Mouse (Mus musculus) kidney, postnatal 0 days (tissue): ENCODE data around the gene Dars. TPM values are rescaled to one million over a fixed set of nuclear protein-coding genes. Genes with fewer than 3 reads are reported as not detected.
A peak's percentile ranks its signal among the peaks of the same experiment; 100 is the strongest.

Experiments
- ATAC-seq: fragments of 200-750 bp; cut with Nextera tagmentation; replicated peaks from 2 replicates; pipeline ENCODE4 v1.8.0; 2017; ENCODE audit warnings: low read depth, moderate number of reproducible peaks, moderate TSS enrichment, moderate library complexity; ENCODE audit not compliant: low FRiP score
- DNase-seq: peaks from one replicate; pipeline ENCODE4 v3.0.0-alpha.2; 2016; ENCODE audit warnings: low spot score
- H3K27ac ChIP-seq: fragments of 300-500 bp; sonication (generic); 2 replicates; pipeline ENCODE4 v1.5.1; 2014; ENCODE audit warnings: mild to moderate bottlenecking
- H3K27me3 ChIP-seq: fragments of 300-500 bp; sonication (generic); 2 replicates; pipeline ENCODE4 v1.6.1; 2014; ENCODE audit warnings: low read length, mixed read lengths; ENCODE audit not compliant: insufficient read depth
- H3K36me3 ChIP-seq: fragments of 300-500 bp; sonication (generic); 2 replicates; pipeline ENCODE4 v1.6.1; 2014; ENCODE audit warnings: low read length, mixed read lengths; ENCODE audit not compliant: insufficient read depth
- H3K4me1 ChIP-seq: fragments of 300-500 bp; sonication (generic); replicated peaks from 2 replicates; pipeline ENCODE4 v1.6.1; 2014; ENCODE audit warnings: antibody characterized with exemption, low read length, mixed read lengths; ENCODE audit not compliant: insufficient read depth
- H3K4me2 ChIP-seq: fragments of 300-500 bp; sonication (generic); 2 replicates; pipeline ENCODE4 v1.6.1; 2014; ENCODE audit warnings: mild to moderate bottlenecking, low read length, moderate library complexity, mixed read lengths
- H3K4me3 ChIP-seq: fragments of 300-500 bp; sonication (generic); replicated peaks from 2 replicates; pipeline ENCODE4 v1.5.1; 2014; ENCODE audit warnings: low read depth, low read length
- H3K9ac ChIP-seq: fragments of 300-500 bp; sonication (generic); 2 replicates; pipeline ENCODE4 v1.6.1; 2014; ENCODE audit warnings: low read depth, low read length
- H3K9me3 ChIP-seq: fragments of 300-500 bp; sonication (generic); replicated peaks from 2 replicates; pipeline ENCODE4 v1.6.1; 2016; ENCODE audit warnings: low read length, inconsistent platforms, mixed read lengths
- CTCF ChIP-seq: IDR thresholded peaks from 2 replicates; pipeline ENCODE4 v1.5.1; 2016; ENCODE audit warnings: antibody characterized with exemption, low read depth, mild to moderate bottlenecking, moderate library complexity
- WGBS: fragments of 180-500 bp; shearing (Covaris S2); extraction: QIAGEN DNeasy Blood & Tissue Kit; methylation state at CpG from one replicate; pipeline ENCODE4 v1.1.7; 2014; 5-methylcytosine and 5-hydroxymethylcytosine counted together
- polyA plus RNA-seq: library from polyadenylated mRNA; unstranded; fragments of >200 nt; fragmentation: Nextera tagmentation; extraction: Ambion mirVana; gene quantifications from 2 replicates; pipeline ENCODE4 v1.2.1, GENCODE M21; 2015

Dars gene
- polyA plus RNA-seq, 1 experiment from 2014 or later: 142 TPM

DNA sequence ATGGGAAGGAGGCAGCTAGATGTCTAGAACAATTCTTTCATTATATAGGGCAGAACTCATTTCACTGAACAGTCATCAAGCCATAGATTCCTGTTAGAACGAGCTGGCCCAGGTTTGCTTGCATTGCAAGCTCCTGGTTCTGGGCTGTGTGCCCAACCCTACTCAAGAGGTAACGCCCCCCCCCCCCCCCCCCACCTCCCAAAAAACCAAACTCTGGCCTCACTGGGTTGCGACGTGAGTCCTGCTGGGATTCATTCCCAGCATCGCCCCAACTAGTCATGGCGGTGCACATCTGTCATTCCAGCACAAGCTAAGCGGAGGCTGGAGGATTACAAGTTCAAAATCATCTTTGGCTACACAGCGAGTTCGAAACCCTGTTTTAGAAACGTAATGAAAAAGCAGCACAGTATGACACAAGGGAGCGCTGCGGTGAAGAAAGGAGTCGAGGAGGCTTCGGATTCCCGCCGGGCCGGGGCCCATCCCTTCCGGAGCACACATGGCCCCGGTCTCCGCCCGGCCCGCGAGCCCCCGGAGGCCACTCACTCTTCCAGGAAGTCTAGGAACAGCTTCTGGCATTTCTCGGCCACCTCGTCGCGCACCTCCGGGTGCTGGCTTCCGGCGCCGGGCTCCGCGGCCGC lies 58.1 kb downstream of the Dars start:
- Histone ChIP-seq H3K36me3 (peaks cover 11% of the 10 kb centered on the region), H3K27ac (peak overlapping the region; percentile 61)
- peak; percentile 77 for ATAC-seq

DNA sequence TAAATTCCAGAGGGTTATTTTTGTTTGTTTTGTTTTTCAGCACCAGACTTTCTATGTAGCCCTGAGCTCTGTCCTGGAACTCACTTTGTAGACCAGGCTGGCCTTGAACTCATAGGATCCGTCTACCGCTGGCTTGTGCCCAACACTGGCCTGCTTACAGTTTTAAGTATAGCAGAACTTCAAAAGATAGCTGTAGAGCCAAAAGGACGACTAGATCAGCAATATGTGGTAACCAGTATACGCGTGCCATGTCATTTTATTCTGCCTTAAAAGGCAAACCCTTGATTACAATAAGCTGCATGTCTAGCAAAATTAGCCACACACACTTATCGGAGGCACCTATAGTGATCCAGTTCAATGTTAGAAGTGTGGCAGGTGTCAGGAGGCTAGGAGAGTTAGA lies 58.9 kb downstream of the Dars start:
- DNase-seq (no peak), ATAC-seq (no peak)
- Histone ChIP-seq H3K36me3 (peaks cover 16% of the 10 kb centered on the region), H3K9me3 (no peaks in the 10 kb centered on the region), H3K27ac (0 out of 2 replicates have a peak overlapping the region, but pooled peaks have one; percentile 61), H3K27me3 (no peaks in the 10 kb centered on the region), H3K4me3 (peak overlapping the region; percentile 51), H3K4me1 (peaks cover 9% of the 10 kb centered on the region; the same call in 1 of the 2 replicates), H3K9ac (peak overlapping the region; percentile 65; the same call in 1 of the 2 replicates), H3K4me2 (peak overlapping the region; percentile 70)
- no peak for TF ChIP-seq CTCF
- 49% methylated on average over 6 of the region's 6 CpGs for WGBS

More for the DNA sequence above, 58.1 kb downstream of the Dars start:
- Histone ChIP-seq H3K4me3 (peak overlapping the region; percentile 51), H3K9me3 (no peaks in the 10 kb centered on the region), H3K4me1 (peaks cover 9% of the 10 kb centered on the region; the same call in 1 of the 2 replicates), H3K4me2 (peak overlapping the region; percentile 70), H3K27me3 (no peaks in the 10 kb centered on the region), H3K9ac (peak overlapping the region; percentile 65)
- under 1% methylated on average over 35 of the region's 35 CpGs for WGBS
- DNase-seq: peak; percentile 45
- TF ChIP-seq CTCF: no peak; the same call in 1 of the 2 replicates

DNA sequence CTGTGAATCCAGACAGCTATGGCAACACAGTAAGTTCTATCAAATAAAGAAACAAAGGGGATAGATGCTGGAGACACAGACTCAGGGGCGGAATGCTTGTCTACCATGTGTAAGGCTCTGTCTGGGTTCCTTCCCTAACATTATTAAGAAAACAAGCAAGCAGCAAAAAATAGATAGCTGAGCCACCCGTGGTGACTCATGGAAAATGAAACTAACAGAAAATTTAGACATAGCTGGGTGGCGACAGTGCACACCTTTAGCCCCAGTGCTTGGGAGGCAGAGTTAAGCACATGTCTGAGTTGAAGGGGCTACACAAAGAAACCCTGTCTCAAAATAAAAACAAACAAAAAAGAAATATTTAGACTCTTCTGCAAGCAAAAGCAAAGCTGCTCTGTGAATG lies 59.7 kb downstream of the Dars start:
- no peak for ATAC-seq
- 39% methylated on average over 3 of the region's 3 CpGs for WGBS
- Histone ChIP-seq H3K9ac (peak overlapping the region; percentile 65; the same call in 1 of the 2 replicates), H3K4me1 (peaks cover 9% of the 10 kb centered on the region; the same call in 1 of the 2 replicates), H3K4me2 (peak overlapping the region; percentile 70; the same call in 1 of the 2 replicates), H3K27me3 (no peaks in the 10 kb centered on the region), H3K9me3 (no peaks in the 10 kb centered on the region), H3K27ac (no peak overlapping the region), H3K4me3 (peak overlapping the region; percentile 51; the same call in 1 of the 2 replicates), H3K36me3 (peaks cover 17% of the 10 kb centered on the region)
- TF ChIP-seq CTCF: no peak
- DNase-seq: no peak

DNA sequence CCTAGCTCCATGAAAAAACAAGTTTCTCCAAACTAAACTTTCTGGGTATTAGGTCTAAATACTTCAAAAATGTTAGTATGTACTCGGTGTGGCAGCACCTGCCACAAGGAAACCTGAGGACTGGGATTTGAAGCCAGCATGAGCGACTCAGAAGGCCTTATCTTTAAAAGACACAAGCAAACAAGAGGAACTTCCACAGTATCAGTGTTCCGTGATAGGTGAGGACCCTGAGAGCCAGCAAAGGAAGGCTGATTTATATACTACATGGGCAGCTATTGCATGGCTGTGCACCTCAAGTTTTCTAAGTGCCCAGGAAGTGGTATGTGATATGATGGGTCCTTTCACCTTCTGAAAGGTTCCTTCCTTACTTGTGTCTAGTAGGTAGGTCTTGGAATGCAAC lies 64.1 kb downstream of the Dars start:
- ATAC-seq (no peak), DNase-seq (no peak)
- Histone ChIP-seq H3K36me3 (peaks cover 42% of the 10 kb centered on the region), H3K4me1 (peaks cover 6% of the 10 kb centered on the region; the same call in 1 of the 2 replicates), H3K9me3 (no peaks in the 10 kb centered on the region), H3K27me3 (no peaks in the 10 kb centered on the region), H3K4me2 (no peak overlapping the region), H3K9ac (no peak overlapping the region), H3K4me3 (no peak overlapping the region), H3K27ac (no peak overlapping the region)
- no peak for TF ChIP-seq CTCF
- 93% methylated on average over 3 of the region's 3 CpGs for WGBS

DNA sequence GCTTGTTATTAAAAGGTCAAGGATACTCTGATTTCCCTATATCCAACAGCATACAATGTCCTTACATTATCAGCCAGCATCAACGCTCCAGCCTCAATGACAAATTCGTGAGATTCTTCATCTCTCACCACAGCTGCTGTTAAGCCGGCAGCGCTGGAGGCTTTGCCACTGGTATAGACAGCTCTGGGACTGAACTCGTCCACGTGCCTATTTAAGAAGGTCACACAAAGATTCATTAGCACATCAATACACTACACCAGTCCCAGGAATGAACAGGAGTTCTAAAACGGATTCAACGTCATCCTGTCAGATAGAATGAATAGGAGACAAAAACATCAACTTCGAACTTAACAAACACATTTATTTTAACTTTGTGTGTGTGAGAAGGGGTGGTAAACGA lies 72.9 kb downstream of the Dars start:
- DNase-seq (no peak), ATAC-seq (no peak)
- 80% methylated on average over 10 of the region's 10 CpGs for WGBS
- Histone ChIP-seq H3K36me3 (peaks cover 62% of the 10 kb centered on the region), H3K4me3 (no peak overlapping the region), H3K27ac (no peak overlapping the region), H3K4me1 (no peaks in the 10 kb centered on the region), H3K4me2 (no peak overlapping the region), H3K9ac (no peak overlapping the region), H3K27me3 (no peaks in the 10 kb centered on the region), H3K9me3 (no peaks in the 10 kb centered on the region)
- TF ChIP-seq CTCF: no peak

DNA sequence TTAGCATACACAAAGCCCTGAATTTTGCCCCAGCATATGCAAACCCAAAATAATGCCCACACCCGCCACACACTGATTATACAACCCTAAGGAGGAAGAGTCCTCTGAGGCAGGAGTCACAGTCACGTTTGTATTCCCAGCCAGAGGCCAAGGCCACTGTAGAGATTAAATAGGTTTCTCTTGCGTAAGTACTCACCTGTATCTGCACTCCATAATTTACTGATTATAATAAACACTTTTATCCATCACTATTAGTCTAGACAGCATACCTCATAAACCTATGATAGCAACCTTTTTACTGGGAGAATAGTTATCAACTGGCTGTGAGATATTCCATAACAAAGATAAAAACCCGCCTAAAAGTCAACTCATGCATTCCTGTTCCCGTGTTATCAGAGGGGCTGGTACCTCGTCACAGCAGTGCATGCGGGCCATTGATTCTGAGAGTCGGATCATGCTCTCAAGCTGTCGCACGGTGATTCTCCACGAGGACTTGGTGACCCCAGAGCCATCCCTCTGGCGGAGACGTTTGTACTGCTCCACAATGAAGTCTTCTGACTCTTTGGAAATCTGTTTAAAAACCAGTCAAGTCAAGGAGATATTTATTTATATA lies 79.4 kb downstream of the Dars start:
- Histone ChIP-seq H3K4me2 (no peak overlapping the region), H3K9ac (no peak overlapping the region), H3K27me3 (no peaks in the 10 kb centered on the region), H3K9me3 (no peaks in the 10 kb centered on the region), H3K27ac (no peak overlapping the region), H3K36me3 (peaks cover 64% of the 10 kb centered on the region), H3K4me1 (no peaks in the 10 kb centered on the region), H3K4me3 (no peak overlapping the region)
- TF ChIP-seq CTCF: no peak
- DNase-seq (no peak), ATAC-seq (no peak)
- 89% methylated on average over 13 of the region's 13 CpGs for WGBS
